Mouse (Mus musculus) 416B (cell line): ENCODE measurements at regions not wholly inside any gene's neighbourhood (a gene's known extent, or its start where the extent isn't known, plus 50 kb on each side); places are given as distances from the start of the nearest gene placed in this dataset.

Experiments used
- DNase-seq: peaks from one replicate; pipeline ENCODE4 v3.0.0; 2011; ENCODE audit warnings: low read depth

- DNase-seq, result no peak
Measured at GRCm38 (mm10) chr13:34395010-34395409, 50.0 kb upstream of the Slc22a23 start.
